Mouse (Mus musculus) testis, adult 2 months (tissue): ENCODE data around the gene Vangl1.

Source experiments
- CTCF ChIP-seq: fragments of 200-500 bp; IDR thresholded peaks from 2 replicates; pipeline ENCODE4 v1.5.1; 2012; ENCODE audit warnings: low read depth, mild to moderate bottlenecking, inconsistent platforms, low read length, moderate library complexity; ENCODE audit not compliant: control insufficient read depth, insufficient read depth, insufficient replicate concordance
- POLR2A ChIP-seq: fragments of 200-500 bp; IDR thresholded peaks from 2 replicates; pipeline ENCODE4 v1.6.1; 2012; ENCODE audit warnings: low read depth, mild to moderate bottlenecking, inconsistent platforms, low read length, moderate library complexity; ENCODE audit not compliant: control insufficient read depth

DNA sequence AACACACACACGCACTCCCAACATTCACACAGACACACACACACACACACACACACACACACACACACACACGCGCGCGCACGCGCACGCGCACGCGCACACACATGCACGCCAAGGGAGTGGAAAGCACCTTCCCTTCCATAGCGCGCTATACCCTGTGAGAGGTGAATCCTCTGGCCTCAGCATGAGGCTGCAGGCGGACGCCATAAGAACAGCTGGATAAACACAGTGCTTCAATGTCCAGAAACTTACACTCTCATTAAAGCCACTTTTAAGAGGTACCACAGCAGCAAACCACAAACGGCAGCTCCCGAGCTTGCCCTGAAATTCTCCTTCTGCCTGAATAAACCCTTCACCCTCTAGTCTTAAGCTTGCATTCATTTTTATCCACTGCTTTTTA, 28.8 kb downstream of the Vangl1 start:
- TF ChIP-seq CTCF, result no peak
- TF ChIP-seq POLR2A, result no peak
